Mouse (Mus musculus): ENCODE results near the gene Ypel5.
A peak's percentile ranks its signal among the peaks of the same experiment; 100 is the strongest.

Ypel5 gene

DNA sequence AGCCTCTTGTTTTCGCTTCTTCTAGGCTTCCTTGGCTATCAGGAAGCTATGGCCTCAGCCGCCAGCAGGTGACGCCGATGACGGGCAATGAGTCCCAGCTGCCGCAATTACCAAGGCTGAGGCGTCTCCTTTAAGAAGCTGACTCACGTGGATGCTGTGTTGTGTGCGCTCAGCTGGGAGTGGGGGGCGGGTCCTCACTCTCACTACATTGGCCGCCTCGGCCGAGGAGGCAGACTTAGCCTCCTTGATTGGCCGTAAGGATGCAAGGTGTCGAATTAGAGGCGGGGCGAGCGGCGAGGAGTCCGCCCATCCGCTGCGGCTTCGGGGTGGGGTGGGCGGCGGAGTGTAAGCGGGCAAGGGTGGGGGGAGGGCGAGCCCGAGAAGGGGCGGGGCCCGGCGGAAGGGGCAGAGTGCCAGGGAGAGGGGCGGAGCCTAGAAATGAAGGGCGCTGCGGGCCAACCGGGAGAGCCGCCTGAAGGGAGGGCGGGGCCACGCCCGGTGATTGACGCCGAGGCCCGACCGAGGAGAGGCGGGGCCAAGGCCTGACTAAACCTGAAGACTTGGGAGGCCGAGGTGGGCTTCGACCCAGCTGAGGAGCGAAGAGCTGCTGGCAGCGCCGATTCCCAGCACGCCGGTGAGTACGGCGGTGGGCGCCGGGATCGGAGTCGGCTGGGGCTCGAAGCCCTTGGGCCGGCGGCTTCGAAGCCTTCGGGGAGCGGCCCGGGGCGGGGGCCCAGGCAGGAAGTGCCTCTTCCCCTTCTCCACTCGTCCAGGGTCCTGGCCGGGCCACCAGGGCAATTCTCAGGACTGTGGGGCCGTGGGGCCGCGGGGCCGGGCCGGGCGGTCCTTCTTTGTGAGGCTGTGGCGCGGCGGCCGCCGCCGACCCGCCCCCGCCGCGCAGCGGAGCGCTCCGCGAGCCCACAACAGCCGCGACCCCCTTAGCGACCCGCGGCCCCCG, at the start of gene Ypel5:
Gene Ypel5, plus strand, starts transcription at position 296 of the 958 bp plus-strand sequence.
- DNase-seq, result peak; percentile 98

DNA sequence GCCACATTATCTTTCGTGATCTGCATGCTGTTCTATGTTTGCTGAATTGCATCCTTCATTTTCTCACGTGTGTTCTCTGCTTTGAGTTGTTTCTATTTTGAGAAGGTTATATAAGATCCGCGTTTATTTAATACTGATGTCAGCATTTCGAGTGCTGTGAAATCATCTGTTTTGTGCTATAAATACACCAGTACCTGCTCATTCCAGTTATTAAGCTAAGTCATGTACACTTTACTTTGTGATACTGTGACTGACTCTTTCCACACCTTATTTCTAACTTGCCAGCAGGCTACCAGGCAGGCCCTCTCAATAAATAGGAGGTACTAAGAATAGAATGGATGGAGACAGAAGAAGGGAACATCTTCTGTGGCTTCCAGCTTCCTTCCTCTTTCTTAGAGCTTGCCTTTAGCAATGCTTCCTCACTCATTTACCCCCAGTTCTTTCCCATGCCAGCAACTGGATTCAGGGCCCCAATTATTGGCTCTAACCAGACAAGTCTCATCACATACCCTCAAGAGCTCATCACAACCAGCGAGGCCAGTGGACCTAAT, 48.3 kb upstream of the Ypel5 start:
- DNase-seq, result no peak

DNA sequence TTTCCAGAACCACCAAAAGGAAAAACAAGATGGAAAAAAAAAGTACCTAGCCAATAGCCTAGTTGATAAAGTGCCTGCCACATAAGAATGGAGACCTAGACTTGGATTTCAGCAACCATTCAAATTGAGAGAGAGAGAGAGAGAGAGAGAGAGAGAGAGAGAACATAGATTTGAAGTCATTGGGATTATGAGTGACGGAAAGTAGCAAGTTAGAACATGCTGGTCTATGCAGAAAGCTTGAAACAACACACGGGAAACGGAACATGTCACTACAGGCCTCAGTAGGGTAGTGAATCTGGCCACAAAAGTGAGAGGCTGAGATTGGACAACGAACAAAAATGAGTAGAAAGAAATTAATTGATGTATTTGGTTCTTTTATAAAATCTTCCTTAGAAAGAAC, 43.0 kb upstream of the Ypel5 start:
- DNase-seq, result no peak

DNA sequence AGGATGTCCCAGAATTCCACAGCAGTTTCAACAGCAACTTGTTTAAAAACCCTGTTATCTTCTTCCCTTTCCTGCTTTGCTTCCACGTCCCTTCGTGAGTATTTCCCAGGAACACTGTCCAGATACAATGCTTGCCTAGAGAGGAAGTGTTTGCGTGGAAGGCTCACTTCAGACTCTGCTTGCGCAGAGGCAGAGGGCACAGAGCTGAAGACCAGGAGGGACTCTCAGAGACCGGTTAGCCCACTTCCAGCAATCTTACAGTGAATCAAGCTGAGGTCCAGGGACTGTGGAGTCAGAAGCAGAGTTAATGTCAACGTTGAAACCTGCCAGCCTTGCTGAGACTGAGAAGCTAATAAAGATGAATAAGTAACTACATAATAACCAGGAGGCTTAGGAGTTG, 41.6 kb upstream of the Ypel5 start:
- DNase-seq, result no peak

DNA sequence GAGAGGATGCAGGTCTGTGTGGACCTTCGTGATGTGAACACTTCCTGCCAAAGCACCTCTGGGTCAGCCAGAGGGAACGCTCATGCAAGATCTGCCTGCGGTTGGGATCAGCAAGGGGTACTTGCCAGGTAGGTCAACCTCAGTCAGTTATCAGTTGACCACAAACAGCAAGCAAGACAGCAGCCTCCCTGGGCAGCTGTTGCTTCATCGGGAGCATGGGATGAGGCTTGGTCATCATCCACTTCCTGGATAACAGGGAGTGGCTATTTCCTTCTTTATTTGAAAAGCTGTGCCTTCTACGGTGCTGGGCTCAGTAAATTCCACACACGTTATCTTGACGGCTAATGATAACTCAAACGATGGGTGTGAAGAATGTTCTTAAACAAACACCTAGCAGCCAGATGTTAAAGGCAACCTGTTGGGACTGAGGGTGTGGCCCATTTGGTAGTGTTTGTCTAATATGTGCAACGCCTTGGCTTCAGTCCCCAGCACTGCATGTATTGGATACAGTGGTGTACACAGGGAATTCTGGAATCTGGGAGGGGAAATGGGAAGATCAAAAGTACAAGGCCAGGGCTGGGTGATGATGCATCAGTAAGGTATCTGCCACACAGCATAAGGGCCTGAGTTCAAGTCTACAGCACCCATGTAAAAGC, 40.7 kb upstream of the Ypel5 start:
- no peak for DNase-seq

DNA sequence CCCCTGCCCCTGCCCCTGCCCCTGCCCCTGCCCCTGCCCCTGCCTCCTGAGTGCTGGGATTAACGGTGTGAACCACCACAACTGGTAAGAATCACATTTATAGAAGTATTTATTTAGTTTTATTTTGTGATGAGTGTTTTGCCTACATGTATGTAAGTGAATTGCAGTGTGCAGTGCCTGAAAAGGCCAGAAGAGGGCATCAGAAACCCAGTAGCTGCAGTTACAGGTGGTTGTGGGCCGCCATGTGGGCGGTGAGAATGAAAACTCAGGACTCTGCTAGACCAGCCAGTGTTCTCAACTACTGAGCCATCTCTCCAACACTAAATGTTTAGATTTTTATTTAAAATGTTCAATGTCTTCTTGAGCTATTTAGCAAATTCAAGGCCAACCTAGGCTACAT, 39.7 kb upstream of the Ypel5 start:
- no peak for DNase-seq

DNA sequence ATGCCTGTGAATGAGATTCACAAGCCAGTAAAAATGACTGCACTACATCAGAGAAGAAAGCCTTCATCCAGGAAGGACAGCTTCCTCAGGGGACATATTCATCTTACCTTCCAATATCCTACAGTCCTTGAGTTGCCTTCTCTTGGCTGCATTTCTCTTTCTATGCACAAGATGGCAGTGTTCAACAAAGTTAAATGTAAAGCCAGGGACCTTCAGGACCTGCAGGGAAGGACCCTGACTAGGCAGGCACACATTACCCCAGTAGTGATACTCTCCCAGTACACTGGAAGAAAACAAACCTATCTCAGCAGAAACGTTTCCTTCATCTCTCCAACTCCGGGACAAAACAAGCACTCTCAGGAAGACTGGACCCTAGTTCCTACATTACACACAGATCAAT, 38.4 kb upstream of the Ypel5 start:
- DNase-seq, result no peak

DNA sequence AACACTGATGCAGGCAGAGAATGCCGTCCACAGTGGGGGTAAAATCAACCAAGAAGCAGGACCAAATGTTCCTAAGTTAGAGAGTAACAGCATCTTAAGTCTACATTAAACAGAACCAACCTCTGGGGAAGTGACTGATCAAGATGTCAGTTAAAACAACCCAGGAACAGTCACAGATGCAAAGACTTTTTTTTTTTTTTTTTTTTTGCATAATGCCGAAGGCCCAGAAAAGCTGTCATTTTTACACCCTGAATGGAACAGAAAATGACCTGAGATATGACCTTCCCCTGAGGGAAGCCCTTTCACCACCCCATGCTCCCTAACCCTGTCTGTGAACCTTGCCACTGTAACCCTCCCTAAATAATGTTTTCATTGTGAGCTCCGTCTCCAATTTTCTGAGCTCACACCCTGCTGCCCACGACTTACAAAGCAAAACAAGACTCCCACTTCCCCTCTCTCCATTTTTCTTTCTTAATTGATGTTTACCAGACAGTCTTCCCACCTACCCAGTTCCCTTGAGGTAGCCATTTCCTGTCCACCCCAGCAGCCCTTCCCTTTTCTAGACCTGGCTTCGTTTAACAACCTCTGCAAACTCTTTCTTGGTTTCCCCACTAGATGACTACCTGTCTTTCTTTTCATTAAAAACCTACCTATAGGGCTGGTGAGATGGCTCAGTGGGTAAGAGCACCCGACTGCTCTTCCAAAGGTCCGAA, 26.2 kb upstream of the Ypel5 start:
- no peak for DNase-seq

DNA sequence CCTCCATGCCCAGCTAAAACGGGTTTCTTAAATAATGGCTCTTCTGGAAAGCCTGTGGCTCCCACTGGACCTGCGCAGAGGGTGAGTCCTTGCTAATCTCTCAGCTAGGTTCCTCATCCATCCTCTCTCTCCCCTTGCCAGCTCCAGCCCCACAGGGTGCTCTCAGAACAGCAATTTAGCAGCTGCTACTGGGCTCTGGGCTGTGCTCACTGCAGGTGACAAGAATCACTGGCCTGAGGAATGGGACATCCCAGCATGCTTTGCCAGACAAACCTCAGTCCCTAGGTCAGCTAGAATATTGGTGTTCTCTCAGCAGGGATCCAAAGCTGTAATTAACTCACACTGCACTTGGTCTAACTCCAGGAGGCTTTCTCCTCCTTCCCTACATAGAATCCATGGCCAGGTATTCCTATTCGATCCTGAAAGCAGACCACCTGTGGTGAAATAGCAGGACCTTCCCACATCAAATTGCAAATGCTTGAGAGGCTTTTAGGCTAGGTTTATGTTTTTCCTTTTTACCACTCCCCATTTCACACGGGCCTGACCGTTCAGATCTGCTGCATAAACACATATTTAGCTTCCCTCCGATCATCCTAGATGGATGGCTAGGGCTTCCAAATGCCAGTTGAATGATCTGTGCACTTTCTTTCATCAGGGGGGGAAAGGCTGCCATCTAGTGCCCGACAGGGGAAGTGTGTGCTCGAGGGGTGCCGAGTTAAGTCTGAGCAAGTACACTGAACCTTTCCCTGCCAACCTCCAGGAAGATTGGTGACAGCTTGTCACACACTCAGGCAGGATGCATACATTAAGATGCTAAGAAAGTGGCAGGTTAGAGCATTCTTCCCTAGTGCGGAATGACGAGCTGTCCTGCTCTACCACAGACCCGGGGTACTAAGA, 22.6 kb upstream of the Ypel5 start:
- peak; percentile 47 for DNase-seq

DNA sequence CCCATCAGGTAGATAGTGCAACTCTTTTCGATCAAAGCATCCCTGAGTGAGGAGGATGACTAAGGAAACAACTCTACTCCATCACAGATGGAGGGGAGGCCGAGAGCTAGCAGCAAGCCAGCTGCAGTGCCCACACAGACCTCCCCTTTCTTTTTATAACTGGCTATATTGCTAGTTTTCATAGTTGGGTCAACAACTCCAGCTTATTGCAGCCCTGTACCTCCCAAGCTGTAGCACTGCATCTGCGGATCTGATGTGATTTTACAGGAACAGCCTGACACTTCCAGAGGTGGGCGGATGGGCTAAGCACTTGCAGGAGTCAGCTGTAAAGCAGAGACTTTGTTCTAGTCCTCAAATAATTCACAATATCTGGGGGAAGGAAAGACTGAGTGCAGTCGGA, 18.7 kb upstream of the Ypel5 start:
- peak; percentile 53 for DNase-seq

DNA sequence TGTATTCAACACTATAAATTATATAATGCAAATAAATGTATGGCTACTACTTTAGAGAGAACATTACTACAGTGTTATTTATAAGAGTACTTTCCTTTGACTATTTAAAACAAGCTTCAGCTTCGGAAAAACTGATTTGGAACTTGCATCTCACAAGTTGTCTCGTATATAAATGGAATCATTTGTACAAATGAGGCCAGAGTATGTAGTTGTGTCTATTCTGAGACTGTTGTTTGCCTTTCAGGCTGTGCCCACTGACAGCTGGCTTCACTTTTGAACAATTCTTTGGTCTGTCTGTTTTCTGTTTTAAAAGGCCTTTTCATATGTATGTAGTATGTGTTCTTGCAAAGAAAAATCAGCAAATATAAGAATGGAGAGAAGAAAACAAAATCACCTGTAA, 16.5 kb upstream of the Ypel5 start:
- DNase-seq, result no peak

DNA sequence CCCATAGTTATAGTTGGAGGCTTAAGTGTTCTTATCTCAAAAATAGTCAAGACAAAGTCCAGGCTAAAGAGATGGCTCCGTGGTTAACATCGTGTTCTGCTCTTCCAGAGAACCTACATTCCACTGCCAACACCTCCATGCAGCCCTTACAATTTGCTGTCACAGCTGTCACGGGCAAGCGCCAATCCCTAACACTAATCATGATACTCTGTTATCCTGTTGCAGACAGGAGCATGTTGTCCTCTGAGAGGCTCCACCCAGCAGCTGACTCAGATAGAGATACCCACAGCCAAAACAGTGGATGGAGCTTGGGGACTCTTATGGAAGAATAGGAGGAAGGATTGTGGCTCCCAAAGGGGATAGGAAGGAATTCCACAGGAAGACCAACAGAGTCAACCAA, 15.8 kb upstream of the Ypel5 start:
- DNase-seq, result no peak

DNA sequence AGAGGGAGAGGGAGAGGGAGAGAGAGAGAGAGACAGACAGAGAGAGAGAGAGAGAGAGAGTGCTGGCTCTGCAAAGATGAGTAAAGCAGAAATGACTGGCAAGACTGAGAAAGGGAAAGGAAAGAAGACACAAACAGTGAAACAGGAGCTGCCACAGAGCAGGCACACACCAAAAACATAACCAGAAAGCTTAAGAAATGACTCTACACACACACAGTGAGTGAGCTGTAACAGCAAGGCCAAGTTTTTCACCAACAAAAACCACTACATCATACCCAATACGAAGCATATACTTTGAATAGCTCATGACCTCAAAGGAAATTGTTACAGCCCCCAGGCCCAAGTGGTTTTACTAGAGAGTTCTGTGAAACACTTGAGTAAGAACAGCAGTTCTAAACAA, 14.3 kb upstream of the Ypel5 start:
- no peak for DNase-seq

DNA sequence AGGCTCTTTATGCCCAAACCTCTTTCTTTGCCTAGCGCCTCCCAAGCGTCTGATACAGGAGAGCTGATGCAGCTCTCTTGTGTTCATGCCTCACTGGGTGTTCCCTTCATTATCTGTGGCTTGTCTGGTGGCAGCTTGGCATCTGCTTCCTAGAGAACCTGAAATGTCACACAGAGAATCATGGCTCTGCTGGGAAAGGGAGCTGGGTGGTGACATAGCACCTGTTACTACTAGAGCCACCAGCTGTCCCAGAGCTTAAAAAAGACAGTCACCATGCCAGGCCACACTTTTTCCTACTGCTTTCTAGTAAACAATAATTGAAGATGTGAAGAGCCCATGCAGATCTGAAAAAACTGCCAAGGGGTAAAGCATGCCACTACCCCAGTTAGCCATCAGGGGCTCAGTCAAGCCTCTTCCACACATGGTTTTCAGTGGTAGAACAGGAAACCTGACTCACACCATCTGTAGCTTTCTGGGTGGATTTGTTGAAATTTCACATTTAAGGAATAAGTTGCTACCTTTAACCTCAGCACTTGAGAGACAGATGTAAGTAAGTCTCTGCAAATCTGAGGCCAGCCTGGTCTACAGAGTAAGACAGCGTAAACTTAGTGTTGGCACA, 9.2 kb upstream of the Ypel5 start:
- no peak for DNase-seq

DNA sequence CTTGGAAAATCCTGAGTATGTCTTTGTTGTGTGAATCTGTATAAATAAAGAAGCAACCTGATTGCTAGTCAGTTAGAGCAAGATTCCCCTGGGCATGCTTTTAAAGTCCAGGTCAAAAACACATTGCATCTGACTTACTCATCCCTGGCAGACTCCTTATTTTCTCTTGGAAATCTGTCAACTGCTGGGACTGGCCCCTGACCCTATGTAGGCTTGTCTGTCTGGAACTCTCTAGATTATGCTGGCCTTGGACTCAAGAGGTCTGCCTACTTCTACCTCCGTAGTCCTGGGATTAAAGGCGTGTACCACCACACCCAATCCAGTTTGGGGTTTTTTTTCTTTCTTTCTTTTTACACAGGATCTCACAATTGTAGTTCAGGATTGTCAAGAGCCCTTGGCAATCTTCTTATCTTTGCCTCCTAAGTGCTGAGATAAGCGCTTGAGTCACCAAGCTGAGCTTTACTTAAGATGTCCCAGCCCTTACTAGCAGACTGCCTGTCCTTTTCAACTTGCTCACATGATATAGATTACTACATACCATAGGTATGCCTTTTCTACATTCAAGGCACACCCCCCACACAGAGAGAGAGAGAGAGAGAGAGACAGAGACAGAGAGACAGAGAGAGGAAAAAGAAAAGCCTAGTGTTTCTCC, 8.1 kb upstream of the Ypel5 start:
- no peak for DNase-seq

DNA sequence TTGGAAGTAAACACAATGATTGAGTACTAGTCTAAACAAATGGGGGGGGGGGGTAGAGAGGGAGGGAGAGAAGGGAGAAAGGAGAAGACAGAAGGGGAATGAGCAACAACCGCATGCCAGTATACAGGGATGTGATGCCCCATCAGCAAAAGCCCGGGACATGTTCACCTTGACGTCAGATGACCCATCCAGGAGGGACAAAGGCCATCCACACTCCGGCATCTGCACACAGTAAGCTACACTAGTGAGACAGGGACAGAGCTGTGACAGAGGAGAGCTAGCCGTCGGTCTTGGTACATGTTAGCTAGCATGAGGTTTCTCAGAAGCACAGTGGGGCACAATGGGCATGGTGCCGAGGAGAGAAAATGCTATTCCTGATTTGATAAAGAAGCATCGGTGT, 7.6 kb upstream of the Ypel5 start:
- no peak for DNase-seq

DNA sequence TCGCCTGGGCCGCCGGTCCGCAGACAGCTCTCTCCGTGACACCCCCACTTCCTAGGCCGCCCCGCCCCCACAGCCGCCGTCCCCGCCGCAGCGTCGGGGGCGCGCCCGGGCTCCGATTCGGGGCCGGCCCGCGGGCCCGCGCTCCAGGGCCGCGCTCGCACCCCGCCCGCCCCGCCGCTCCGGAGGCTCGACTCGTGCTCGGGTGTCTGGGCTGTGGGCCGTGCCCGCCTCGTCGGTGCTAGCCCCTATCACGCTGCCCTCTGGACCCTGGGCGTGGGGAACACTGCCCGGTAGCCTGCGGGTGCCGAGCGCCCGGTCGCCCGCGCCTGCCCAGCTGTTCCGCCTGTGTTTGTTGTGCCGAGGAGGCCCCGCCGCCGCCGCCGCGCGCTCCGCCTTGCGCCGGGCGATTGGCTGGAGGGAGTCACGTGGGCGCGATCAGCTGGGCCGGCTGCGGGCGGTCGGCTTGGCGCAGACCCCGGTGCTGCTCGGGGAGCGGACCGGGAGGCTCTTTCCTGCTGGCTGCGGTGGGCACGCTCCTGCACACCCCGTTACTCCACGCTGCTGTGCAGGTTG, 973 bp downstream of the Ypel5 start:
- peak; percentile 95 for DNase-seq

DNA sequence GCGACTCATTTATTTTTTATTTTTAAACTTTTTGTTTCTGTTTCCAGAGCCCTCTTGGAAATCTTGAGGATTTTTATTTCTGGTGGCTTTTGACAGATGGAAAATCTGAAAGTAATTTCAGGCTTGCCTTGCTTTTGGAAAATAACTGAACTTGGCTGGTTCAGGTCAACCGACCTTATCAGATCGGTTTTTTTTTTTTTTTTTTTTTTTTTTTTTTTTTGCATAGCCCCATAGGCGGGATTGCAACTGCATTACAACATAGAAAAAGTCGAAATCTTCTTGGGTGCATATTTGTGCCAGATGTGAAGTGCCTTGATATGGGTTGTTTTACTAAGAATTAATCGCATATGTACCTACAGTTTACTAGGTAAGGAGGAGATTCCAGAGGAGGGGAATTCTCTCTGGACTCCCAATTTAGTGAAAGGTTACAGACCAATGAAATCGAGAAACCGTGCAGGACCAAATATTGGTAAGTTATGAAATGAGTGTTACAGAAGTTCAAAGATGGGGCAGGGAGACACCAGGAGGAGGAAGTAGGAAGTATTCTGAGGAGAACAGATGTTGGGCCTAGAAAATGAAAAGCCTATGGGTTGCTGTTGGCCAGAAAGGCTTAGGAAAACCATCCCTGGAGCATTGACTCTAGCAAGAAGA, 1.7 kb downstream of the Ypel5 start:
- DNase-seq, result no peak

DNA sequence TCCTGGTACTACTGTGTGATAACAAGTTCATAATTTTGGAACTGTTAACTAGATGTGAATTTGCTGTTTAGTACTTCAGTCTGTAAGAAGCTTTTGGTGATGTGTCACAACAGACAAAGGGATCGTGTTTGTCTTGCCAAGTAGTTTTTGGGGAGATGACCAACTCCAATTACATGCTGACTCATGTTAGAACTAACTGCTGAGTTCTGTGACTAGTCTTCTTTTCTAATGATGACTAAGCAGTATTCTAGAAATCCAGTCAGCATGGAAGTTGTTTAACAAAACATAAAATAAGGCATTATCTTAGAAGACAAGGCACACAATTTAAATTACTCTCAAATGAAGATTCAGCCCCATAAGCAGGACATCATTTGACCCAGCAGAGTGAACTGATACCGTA, 2.7 kb downstream of the Ypel5 start:
- DNase-seq, result no peak

DNA sequence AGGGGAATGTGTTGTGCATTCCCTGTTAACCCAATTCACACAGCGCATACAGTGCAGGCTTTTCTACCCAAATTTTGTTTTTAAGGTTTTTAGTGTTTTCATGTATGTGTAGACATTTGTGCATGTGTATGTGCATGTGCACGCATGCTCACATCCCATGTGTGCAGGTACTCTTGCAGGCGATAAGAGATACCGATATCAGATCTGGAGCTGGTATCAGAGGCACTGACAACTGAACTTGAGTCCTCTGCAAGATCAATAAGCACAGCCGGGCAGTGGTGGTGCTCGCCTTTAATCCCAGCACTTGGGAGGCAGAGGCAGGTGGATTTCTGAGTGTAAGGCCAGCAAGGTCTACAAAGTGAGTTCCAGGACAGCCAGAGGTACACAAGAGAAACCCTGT, 8.1 kb downstream of the Ypel5 start:
- DNase-seq, result no peak
